Mouse (Mus musculus): ENCODE measurements around the gene Gm10318. TPM values are rescaled to one million over a fixed set of nuclear protein-coding genes. Genes with fewer than 3 reads are reported as not detected.

Gm10318 gene
- total RNA-seq (2015; ENCODE audit: low replicate concordance) (not detected in 2 replicates), total RNA-seq (2017; ENCODE audit: low replicate concordance) (not detected in 2 replicates)

DNA sequence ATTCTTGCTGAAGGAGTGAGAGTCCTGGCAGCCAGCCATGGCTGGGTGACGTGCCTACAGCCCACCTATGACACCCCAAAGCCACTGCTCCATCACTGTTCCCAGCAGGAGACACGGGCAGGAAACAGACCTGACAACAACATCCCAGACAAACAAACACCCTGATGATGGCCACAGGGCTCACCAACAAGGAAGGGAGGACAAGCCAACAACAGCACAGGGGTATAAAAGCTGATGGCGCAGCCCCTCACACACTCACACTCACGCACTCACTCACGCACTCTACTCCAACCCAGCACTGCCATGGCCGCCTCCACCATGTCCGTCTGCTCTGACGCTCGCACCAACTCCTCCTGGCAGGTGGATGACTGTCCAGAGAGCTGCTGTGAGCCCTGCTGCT, at the start of gene Gm10318:
Gene Gm10318 (plus strand): TSS at position 301 of the 400 bp plus-strand sequence.
- no peak for ATAC-seq (replicated peaks; ENCODE audit: low FRiP score, poor library complexity, severe bottlenecking)

DNA sequence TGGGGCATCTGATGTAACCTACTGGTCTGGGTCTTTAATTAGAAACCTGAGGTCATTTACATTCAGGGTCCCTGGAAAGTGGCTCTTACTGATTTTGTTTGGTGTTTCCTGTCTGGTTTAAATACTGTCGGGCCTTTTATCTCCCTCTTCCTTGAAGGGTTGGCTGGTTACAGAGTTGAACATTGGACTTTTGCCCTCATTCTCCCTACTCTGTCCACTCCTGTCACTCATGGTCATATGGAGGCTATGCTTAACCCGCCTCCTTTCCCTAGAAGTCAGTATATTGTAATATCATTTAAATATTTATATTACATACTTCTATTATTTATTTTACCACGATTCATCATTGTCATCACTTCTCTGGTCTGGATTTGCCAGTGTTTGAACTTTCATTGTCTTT, 48.6 kb upstream of the Gm10318 start:
- no peak for ATAC-seq (replicated peaks; ENCODE audit: low FRiP score, poor library complexity, severe bottlenecking)

DNA sequence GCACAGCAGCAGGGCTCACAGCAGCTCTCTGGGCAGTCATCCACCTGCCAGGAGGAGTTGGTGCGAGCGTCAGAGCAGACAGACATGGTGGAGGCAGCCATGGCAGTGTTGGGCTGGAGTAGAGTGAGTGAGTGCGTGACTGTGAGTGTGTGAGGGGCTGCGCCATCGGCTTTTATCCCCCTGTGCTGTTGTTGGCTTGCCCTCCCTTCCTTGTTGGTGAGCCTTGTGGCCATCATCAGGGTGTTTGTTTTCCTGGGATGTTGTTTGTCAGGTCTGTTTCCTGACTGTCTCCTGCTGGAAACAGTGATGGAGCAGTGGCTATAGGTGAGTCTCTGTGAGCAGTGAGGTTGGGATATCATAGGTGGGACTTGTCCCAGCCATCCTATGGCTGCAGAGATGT, 40.9 kb upstream of the Gm10318 start, which contains the start of gene Gm9507:
Gene Gm9507 (minus strand): TSS at position 101 of the 400 bp plus-strand sequence.
- ATAC-seq (replicated peaks; ENCODE audit: low FRiP score, poor library complexity, severe bottlenecking) = no peak

DNA sequence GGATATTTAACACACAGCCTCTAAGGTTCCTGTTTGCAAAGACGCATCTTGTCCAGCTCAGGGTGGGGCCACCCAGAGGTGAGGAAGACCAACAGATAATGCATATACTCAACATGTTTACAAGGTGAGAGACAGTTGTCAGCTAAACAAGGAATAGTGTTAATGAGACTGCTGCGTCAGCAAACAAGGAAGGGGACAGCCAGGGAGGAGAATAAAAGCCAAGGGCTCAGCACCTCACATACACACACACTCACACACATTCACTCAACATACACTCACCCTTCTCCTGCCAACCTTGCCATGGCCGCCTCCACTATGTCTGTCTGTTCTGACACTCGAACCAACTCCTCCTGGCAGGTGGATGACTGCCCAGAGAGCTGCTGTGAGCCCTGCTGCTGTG, 38.3 kb upstream of the Gm10318 start, which contains the start of gene Gm2696:
Gene Gm2696 (plus strand): TSS at position 301 of the 400 bp plus-strand sequence.
- no peak for ATAC-seq (replicated peaks; ENCODE audit: low FRiP score, poor library complexity, severe bottlenecking)

DNA sequence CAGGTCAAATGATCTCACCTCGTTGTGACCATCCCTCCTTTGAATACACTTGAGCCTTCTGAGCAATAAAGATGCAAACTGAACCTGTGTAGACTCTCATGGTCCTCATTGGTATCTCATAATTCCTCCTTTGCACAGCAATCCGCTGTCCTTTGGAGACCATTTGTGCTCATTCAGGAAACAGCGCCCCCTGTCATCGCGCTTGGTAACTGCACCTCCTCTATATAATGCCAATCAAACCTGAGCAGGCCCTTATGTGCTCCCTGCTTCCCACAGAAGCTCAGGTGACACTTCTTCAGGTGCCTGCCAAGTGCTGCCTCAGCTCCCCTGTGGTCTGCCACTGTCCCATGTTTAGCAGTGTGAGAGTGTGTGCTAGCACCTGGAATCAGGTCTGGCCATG, 37.1 kb upstream of the Gm10318 start:
- ATAC-seq (replicated peaks; ENCODE audit: low FRiP score, poor library complexity, severe bottlenecking) = 0 out of 2 replicates have a peak, but pooled peaks have one; percentile 37

DNA sequence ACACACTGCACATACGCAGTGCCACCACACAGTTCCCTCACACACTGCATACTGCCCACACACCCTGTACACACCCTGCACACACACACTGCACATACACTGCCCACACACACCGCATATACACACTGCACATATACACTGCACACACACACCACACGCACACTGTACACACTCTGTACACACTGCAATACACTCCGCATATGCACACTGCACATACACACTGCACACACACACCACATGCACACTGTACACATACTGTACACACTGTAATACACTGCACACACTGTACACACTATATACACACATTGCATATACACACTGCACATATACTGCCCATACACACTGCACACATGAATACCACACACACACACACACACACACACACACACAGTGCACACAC, 34.1 kb upstream of the Gm10318 start:
- ATAC-seq (replicated peaks; ENCODE audit: low FRiP score, poor library complexity, severe bottlenecking) = peak; percentile 39; the same call in 1 of the 2 replicates

DNA sequence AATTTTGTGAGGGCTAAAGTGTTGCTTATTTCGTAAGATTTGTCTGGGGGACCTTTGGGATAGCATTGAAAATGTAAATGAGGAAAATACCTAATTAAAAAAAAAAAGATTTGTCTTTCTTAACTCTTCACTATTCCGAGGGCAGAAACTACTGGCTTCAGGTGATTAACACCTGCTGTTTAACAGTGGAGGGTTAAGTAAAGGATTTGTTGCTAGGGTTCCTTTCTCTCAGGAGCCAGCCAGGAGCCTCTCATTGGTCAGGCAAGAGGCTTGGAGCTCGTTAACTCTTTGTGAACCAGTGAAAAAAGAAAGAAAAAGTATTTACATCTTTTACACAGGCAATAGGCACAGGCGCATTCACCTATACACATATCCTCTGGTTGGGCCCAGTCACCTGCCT, 33.5 kb upstream of the Gm10318 start:
- no peak for ATAC-seq (replicated peaks; ENCODE audit: low FRiP score, poor library complexity, severe bottlenecking)

DNA sequence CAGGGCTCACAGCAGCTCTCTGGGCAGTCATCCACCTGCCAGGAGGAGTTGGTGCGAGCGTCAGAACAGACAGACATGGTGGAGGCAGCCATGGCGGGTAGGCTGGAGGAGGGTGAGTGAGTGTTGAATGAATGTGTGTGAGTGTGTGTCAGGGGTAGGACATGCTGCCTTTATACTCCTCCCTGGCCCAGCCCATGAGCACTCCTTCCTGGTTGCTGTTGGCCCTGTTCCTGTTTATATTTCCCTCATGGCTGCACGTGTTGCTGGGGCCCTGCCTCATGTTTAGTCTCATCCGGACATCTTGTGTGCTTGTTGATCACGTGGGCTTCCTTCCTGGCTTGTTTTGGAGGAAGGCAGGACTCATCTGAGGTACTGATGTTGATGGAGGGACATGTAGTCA, 25.7 kb upstream of the Gm10318 start, which contains the start of gene Krtap10-4:
Gene Krtap10-4 (minus strand): TSS at position 145 of the 400 bp plus-strand sequence.
- no peak for ATAC-seq (replicated peaks; ENCODE audit: low FRiP score, poor library complexity, severe bottlenecking)

DNA sequence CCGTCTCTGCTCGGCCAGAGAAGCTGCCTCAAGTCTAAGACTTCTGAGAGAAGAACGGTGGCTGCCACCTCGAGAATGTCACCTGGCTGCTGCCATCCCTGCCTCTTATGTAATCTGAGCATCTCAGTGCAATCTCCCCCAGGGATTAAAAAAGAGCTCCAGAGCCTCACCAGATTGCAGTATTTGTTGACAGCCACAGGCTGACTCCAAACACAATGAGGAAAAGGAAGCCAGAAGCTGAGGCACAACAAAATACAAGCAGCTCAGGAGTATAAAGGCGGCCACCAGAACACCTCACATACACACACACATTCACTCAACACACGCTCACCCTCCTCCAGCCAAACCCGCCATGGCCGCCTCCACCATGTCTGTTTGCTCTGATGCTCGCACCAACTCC, 17.0 kb upstream of the Gm10318 start, which contains the start of gene Krtap10-10:
Gene Krtap10-10 (plus strand): TSS at position 301 of the 400 bp plus-strand sequence.
- ATAC-seq (replicated peaks; ENCODE audit: low FRiP score, poor library complexity, severe bottlenecking) = no peak

DNA sequence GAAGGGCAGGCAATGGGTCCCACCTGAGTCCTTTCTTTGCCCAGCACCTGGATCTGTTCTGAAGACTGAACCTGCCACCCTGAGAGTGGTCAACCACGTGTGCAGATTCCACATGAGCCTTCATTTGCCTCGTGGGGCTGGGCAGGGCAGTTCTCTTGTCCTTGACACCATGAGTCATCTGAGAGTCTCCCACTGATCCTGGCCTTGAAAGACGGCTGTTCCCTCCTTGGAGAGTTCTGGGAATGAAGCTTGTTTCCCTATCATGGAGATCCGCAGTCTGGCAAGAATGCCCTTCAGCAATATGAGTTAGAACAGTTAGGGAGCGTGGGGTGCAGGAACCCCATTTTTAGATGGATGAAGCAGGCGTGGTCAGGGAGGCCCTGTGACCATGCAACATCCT, 13.7 kb upstream of the Gm10318 start:
- no peak for ATAC-seq (replicated peaks; ENCODE audit: low FRiP score, poor library complexity, severe bottlenecking)

DNA sequence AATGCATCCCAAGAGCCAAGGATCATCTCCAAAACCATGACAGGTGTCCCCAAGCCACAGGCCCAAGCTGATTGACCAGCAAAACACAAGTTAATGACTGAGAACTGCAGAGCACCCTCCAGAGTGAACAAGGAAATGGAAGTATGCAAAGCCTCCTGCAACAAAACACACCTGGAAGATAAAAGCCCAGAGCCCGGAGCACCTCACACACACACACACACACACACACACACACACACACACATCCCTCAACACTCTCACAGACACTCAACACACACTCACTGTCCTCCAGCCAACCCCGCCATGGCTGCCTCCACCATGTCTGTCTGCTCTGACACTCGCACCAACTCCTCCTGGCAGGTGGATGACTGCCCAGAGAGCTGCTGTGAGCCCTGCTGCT, 6.2 kb upstream of the Gm10318 start, which contains the start of gene Gm36176:
Gene Gm36176 (plus strand): TSS at position 301 of the 400 bp plus-strand sequence.
- ATAC-seq (replicated peaks; ENCODE audit: low FRiP score, poor library complexity, severe bottlenecking) = no peak

DNA sequence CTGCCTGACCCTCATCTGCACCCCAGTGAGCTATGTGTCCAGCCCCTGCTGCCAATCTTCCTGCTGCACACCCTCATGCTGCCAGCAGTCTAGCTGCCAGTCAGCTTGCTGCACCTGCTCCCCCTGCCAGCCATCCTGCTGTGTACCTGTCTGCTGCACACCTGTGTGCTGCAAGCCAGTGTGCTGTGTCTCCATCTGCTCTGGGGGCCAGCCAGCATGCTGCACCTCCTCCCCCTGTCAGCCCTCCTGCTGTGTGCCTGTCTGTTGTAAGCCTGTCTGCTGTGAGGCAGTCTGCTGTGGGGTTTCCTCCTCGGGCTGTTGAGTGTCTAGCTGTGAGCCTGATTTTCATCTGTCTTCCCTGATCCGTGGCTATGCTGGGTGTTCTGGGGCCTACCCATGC, 5.7 kb upstream of the Gm10318 start:
- no peak for ATAC-seq (replicated peaks; ENCODE audit: low FRiP score, poor library complexity, severe bottlenecking)

DNA sequence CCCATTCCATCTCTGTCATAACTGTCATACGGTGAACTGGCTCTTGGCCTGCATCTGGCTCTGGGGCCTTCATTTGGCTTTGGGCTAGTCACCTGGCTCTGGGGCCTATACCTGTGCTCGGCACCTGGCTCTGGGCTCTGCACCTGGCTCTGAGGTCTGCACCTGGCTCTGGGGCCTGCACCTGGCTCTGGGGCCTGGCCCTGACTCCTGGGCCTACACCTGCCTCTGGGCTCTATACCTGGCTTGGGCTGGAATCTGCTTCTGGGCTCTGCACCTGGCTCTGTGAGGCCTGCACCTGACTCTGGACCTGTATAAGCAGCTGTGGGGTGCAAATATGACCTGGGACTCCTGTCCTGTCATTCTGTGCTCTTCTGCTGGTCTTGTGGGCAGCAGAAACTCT, 5.1 kb upstream of the Gm10318 start:
- no peak for ATAC-seq (replicated peaks; ENCODE audit: low FRiP score, poor library complexity, severe bottlenecking)

DNA sequence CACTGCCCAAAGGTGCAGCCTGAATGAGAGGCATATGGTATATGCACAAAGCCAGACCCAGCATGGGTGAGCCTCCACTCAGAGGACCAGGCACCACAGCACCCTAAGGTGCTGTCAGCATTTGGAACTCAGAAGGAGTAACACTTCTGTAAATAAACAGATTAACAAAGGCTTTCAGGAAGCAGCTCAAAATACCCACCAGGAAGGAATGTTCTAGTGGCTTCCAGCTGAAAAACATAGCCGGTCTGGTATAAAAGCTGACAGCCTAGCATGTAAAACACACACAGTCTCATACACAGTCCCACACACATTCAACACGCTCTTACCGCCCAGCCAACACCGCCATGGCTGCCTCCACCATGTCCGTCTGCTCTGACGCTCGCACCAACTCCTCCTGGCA, 9.0 kb downstream of the Gm10318 start, which contains the start of gene Gm3285:
Gene Gm3285 (plus strand): TSS at position 301 of the 400 bp plus-strand sequence.
- ATAC-seq (replicated peaks; ENCODE audit: low FRiP score, poor library complexity, severe bottlenecking) = no peak

DNA sequence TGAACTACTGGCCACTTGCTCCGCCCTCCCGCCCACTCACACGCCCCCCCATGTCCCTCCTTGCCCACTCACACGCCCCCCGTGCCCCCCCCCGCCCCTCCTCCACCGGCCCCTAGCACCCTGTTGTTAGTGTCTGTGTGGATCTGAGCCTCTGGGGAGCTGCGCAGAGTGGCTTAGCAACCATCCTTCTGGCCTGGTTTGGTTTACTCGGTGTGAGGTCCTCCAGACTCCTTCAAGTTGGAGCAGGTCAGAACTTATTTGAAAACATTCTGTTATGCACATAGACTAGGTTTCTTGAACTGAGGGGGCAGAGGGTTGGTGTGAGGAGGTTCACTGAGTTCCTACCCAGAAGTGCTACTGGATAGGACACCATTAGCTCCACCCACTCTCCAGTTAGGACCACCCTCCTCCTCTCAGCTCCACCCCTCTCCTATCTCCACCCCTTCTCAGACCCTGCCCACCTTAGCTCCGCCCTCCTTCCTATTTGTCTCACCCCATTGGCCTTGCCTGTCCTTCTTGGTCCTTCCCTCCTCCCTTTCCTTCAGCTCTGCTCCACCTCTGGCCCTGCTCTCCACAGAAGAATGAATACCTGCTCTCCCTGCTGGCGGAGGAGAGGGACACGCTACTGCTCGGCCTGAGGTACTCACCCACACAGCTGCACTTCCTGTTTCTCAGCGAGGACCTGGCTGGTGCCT, 11.6 kb downstream of the Gm10318 start:
- ATAC-seq (replicated peaks; ENCODE audit: low FRiP score, poor library complexity, severe bottlenecking) = peak; percentile 30; the same call in 1 of the 2 replicates

DNA sequence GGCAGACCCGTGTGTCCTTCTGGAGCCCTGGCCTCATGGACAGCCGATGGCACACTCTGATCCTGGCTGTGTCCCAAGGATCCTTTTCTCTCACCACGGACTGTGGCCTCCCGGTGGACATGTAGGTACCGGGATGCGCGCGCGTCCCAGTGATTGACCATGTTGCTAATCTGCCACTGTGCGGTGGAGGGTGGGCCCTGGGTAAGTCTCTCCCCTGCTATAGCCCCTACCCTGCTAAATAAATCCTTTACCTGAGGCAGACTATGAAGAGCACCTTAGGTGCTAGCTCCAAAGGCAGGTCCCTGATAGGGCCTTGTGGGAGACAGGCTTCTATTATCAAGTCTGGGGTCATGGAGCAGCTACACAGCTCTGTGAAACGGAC, 12.1 kb downstream of the Gm10318 start:
- no peak for ATAC-seq (replicated peaks; ENCODE audit: low FRiP score, poor library complexity, severe bottlenecking)

DNA sequence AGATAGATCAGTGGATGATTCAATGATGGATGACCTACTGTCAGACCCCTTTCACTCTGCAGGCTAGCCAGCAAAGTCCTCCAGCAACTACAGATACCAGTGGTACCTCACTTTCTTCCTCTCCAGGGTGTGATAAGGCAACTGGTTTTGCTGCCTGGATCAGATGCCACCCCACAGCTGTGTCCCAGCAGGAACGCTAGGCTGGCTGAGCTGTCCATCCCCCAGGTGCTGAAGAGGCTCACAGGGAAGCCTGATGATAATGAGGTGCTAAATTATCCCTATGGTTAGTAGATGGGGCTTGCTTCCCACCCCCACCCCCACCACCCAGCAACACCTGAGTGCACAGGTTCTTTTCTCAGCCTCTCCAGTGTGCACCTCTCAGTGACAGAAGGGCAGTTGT, 14.9 kb downstream of the Gm10318 start:
- no peak for ATAC-seq (replicated peaks; ENCODE audit: low FRiP score, poor library complexity, severe bottlenecking)

DNA sequence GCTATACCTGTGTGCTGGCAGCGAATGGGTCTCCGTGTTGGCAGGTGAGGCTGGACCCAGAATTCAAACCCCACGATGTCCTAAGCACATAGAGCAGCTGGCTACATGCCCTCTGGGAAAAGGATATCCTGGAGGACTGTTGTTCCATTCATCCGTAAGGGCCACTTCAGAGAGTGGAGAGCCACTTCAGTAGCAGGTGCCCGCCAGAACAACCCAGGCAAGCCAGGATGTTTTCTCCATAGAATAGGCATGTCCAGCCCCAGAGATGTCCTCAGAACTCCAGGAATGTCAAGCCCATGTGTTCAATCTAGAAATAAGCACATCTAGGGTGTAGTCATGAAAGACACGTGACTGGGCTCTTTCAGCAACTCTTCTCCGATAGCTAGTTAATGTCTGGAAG, 17.0 kb downstream of the Gm10318 start:
- ATAC-seq (replicated peaks; ENCODE audit: low FRiP score, poor library complexity, severe bottlenecking) = no peak

DNA sequence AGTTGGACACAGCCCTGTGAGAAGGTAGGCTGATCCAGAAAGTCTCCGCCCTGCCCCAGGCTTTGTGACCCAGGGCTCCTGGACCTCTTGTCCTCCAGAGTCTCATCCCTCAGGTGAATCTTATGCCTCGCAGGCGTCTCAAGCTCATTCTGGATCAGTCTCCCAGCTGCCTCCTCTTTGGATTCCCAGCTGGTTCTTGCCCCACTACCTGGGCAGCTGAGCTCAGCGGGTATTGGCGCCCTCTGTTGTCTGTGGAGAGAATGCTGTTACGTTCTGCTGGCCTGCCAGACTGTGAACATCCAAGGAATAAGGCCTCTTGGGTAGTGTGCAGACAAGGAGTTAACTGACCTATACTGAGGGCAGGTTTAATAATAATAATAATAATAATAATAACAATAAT, 26.3 kb downstream of the Gm10318 start:
- ATAC-seq (replicated peaks; ENCODE audit: low FRiP score, poor library complexity, severe bottlenecking) = no peak

DNA sequence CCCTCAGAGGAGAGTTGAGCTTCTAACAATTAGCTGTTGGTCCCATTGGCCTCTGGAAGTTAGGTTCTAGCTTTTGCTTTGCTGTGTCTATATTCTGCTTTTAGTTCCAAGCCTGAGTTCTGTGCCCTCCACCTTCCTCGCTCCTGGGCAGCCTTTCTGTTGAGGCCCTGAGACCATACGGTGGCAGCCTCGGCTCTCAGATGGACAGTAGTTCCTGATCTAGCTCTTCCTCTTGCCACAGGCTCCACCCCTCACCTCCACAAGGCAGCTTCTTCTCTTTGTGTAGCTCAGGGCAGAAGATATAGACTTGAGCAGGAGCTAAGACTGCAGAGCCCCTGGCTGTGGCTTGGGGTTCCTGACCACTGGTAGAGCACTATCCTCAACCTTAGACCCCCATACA, 27.6 kb downstream of the Gm10318 start:
- ATAC-seq (replicated peaks; ENCODE audit: low FRiP score, poor library complexity, severe bottlenecking) = no peak

DNA sequence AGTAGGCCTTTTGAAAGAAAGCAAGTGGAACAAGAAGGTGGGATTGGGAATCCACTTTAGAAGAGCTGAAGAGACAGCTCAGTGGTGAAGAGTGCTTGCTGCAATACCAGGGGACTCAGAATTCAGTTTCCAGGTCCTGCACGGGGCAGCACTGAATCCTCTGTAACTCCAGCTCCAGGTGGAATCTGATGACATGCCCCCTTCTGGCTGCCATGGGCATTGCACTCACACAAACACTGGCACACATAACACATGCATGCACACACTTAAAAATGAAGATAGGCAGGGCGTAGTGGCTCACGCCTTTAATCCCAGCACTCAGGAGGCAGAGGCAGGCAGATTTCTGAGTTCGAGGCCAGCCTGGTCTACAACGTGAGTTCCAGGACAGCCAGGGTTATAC, 29.9 kb downstream of the Gm10318 start:
- no peak for ATAC-seq (replicated peaks; ENCODE audit: low FRiP score, poor library complexity, severe bottlenecking)
